Mouse (Mus musculus): ENCODE measurements at regions not wholly inside any gene's neighbourhood (a gene's known extent, or its start where the extent isn't known, plus 50 kb on each side); places are given as distances from the start of the nearest gene placed in this dataset.

DNA sequence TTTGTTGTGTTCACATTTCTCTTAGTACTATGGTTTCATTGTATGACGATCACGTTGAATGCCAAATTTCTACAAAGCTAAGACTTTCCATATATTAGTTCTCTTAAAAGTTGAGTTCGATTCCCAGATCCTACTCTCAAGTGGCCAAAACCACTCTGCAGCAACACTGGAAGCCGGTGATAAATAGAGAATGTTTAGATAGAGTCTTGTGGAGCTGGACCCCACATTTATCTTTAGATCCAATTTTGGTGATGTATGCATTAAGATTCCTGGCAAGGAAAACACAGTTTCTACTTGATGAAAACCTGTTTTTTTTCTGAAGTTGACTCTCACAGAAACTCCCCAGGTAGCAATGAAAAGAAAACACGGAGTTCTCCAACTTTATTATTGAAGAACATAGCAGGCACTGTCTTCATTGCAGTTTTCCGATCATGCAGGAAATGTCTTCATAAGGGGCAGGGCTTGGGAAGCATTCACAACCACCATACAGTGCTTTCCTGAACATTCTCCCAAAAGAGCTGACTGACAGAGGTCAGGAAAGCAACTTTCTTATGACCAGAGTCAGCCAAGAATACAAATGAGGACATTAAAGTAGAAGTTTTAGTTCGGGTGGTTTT, 310.7 kb downstream of the Cd109 start:
- TF ChIP-seq CTCF (IDR thresholded peaks at IDR 0.05; ENCODE audit: extremely low read depth, insufficient read depth, low read length) (no peak), POLR2A (IDR thresholded peaks at IDR 0.05; ENCODE audit: extremely low read depth, insufficient read depth, low read length) (no peak)

All from cortical plate, adult 2 months (tissue).